Mouse (Mus musculus) urinary bladder, postnatal 14 days (tissue): ENCODE data around the gene Pgbd5.

Experiments
- DNase-seq: peaks from one replicate; pipeline ENCODE4 v3.0.0; 2021; ENCODE audit warnings: low spot score

The Pgbd5 gene

GRCm38 (mm10) chr8:124439558-124439957, at the start of gene Pgbd5:
Gene Pgbd5, minus strand, starts transcription at chr8:124439658.
- DNase-seq = no peak

- no peak for DNase-seq
Observed at GRCm38 (mm10) chr8:124483356-124484115, 44.1 kb upstream of the Pgbd5 start.

GRCm38 (mm10) chr8:124482790-124483189, 43.3 kb upstream of the Pgbd5 start:
- DNase-seq = no peak

GRCm38 (mm10) chr8:124480321-124480720, 40.9 kb upstream of the Pgbd5 start:
- no peak for DNase-seq

GRCm38 (mm10) chr8:124479251-124479650, 39.8 kb upstream of the Pgbd5 start:
- no peak for DNase-seq

GRCm38 (mm10) chr8:124476701-124477100, 37.2 kb upstream of the Pgbd5 start:
- DNase-seq = no peak

GRCm38 (mm10) chr8:124475690-124476089, 36.2 kb upstream of the Pgbd5 start:
- no peak for DNase-seq

- DNase-seq = no peak
Observed at GRCm38 (mm10) chr8:124464641-124465040, 25.2 kb upstream of the Pgbd5 start.

GRCm38 (mm10) chr8:124463111-124463510, 23.7 kb upstream of the Pgbd5 start:
- no peak for DNase-seq

- DNase-seq = no peak
Observed at GRCm38 (mm10) chr8:124462192-124462591, 22.7 kb upstream of the Pgbd5 start.

- no peak for DNase-seq
Observed at GRCm38 (mm10) chr8:124461103-124461502, 21.6 kb upstream of the Pgbd5 start.

- DNase-seq = no peak
Observed at GRCm38 (mm10) chr8:124460660-124461059, 21.2 kb upstream of the Pgbd5 start.

- no peak for DNase-seq
Observed at GRCm38 (mm10) chr8:124459627-124460026, 20.2 kb upstream of the Pgbd5 start.

- DNase-seq = no peak
Observed at GRCm38 (mm10) chr8:124455359-124455758, 15.9 kb upstream of the Pgbd5 start.

GRCm38 (mm10) chr8:124450192-124450895, 10.9 kb upstream of the Pgbd5 start:
- DNase-seq = no peak

- no peak for DNase-seq
Observed at GRCm38 (mm10) chr8:124448962-124449670, 9.7 kb upstream of the Pgbd5 start.

- no peak for DNase-seq
Observed at GRCm38 (mm10) chr8:124436741-124437140, 2.7 kb downstream of the Pgbd5 start.

GRCm38 (mm10) chr8:124435707-124436243, 3.7 kb downstream of the Pgbd5 start:
- no peak for DNase-seq

GRCm38 (mm10) chr8:124435170-124435569, 4.3 kb downstream of the Pgbd5 start:
- no peak for DNase-seq

GRCm38 (mm10) chr8:124434126-124434790, 5.2 kb downstream of the Pgbd5 start:
- DNase-seq = peak; percentile 97

GRCm38 (mm10) chr8:124433451-124434125, 5.9 kb downstream of the Pgbd5 start:
- DNase-seq = no peak
